Mouse (Mus musculus): ENCODE measurements around the gene Dtl. TPM values are rescaled to one million over a fixed set of nuclear protein-coding genes. Genes with fewer than 3 reads are reported as not detected.

Gene Dtl
- 4.6 and 6.4 TPM in 2 replicates for polyA plus RNA-seq (2021; fragmentation: Nextera tagmentation)
- long read RNA-seq, experiment 1, full-length matches to known transcripts, result 2 of 129 reads
- long read RNA-seq, experiment 1, partial matches to known transcripts, result 125 of 129 reads
- long read RNA-seq, experiment 1, other reads (novel, unspliced or antisense), result 2 of 129 reads
- long read RNA-seq, experiment 2, partial matches to known transcripts, result 16 of 17 reads
- long read RNA-seq, experiment 2, other reads (novel, unspliced or antisense), result 1 of 17 reads

GRCm38 (mm10) chr1:191575458-191576247 lies at the start of gene Dtl, which contains the start of gene Ints7:
TSS of gene Dtl (minus strand) at chr1:191575544.
TSS of gene Ints7 (plus strand) at chr1:191575636.

Other genes starting within 250 kb of the Dtl start
- 6.3 and 6.9 TPM in 2 replicates for gene Tmem206, start 249.6 kb downstream of the Dtl start, polyA plus RNA-seq (2021; fragmentation: Nextera tagmentation)
- gene Ppp2r5a, start 172.3 kb downstream of the Dtl start, polyA plus RNA-seq (2021; fragmentation: Nextera tagmentation), result 13.7 and 19.6 TPM in 2 replicates
- 12.8 and 18.4 TPM in 2 replicates for gene Ints7, start 92 bp upstream of the Dtl start, polyA plus RNA-seq (2021; fragmentation: Nextera tagmentation)
- 26.8 and 88.1 TPM in 2 replicates for gene Lpgat1, start 142.3 kb upstream of the Dtl start, polyA plus RNA-seq (2021; fragmentation: Nextera tagmentation)
- gene Nek2, start 245.9 kb upstream of the Dtl start, polyA plus RNA-seq (2021; fragmentation: Nextera tagmentation), result 0.58 TPM in 2 replicates

All from left cerebral cortex, adult 6 months (tissue).